Mouse (Mus musculus): ENCODE measurements around the gene Adam33.

GRCm38 (mm10) chr2:131090852-131091251 lies 27.2 kb upstream of the Adam33 start:
- no peak for TF ChIP-seq CTCF (conservative IDR thresholded peaks at IDR 0.05; ENCODE audit: insufficient read depth, insufficient read length, low read depth, low read length)
- no peak for TF ChIP-seq POLR2A (IDR thresholded peaks at IDR 0.05; ENCODE audit: low read depth, low read length)

All from kidney, adult 2 months (tissue).